Mouse (Mus musculus): Measurements from ENCODE around the gene Rbm4b. TPM values are rescaled to one million over a fixed set of nuclear protein-coding genes. Genes with fewer than 3 reads are reported as not detected.
"Not testable (repeated sequence)": the region's sequence is repeated elsewhere in the genome, so short reads cannot be mapped to it uniquely, and the experiment has no call there.

The Rbm4b gene
- total RNA-seq, 4 experiments from 2014 or later, result 14.3 to 16.5 (median 16.1) TPM

- peak; percentile 98 for DNase-seq
These were observed 55.0 kb downstream of the Rbm4b start, which contains the start of the genes Gm21992 and Rbm14 for GRCm38 (mm10) chr19:4811063-4811908. Gm21992 (minus strand) TSS chr19:4811612. Rbm14 (minus strand) TSS chr19:4811634.

- no peak for DNase-seq
These were observed 55.6 kb downstream of the Rbm4b start for GRCm38 (mm10) chr19:4811909-4812242.

GRCm38 (mm10) chr19:4812334-4812949, 56.1 kb downstream of the Rbm4b start:
- DNase-seq, result not testable (repeated sequence)

GRCm38 (mm10) chr19:4813015-4813414, 56.7 kb downstream of the Rbm4b start:
- no peak for DNase-seq

Other genes starting within 250 kb of the Rbm4b start
- 100 to 1,000 TPM; 351 to 737 (median 517) TPM for gene Pcx, start 246.0 kb upstream of the Rbm4b start, total RNA-seq (2022)
- gene Lrfn4, start 140.8 kb upstream of the Rbm4b start, total RNA-seq (2022), result 1 to 10 TPM; 3.9 to 9.3 (median 6.5) TPM
- gene Rce1, start 130.9 kb upstream of the Rbm4b start, total RNA-seq (2022), result 10 to 100 TPM; 34.0 to 47.7 (median 38.9) TPM
- 1 to 10 TPM in 1 of 4 experiments, under 1 TPM in 2, not detected in 1; 0.67 to 1.0 (median 0.94) TPM for gene Gm960, start 57.8 kb upstream of the Rbm4b start, total RNA-seq (2022)
- gene Sptbn2, start 45.3 kb upstream of the Rbm4b start, total RNA-seq (2022), result 1 to 10 TPM in 3 of 4 experiments, under 1 TPM in 1; 0.99 to 3.5 (median 1.6) TPM
- 10 to 100 TPM; 54.0 to 83.2 (median 62.0) TPM for gene Rbm4, start 37.4 kb downstream of the Rbm4b start, total RNA-seq (2022)
- gene Gm21992, start 55.1 kb downstream of the Rbm4b start, total RNA-seq (2022), result 10 to 100 TPM; 20.7 to 31.8 (median 24.4) TPM
- 10 to 100 TPM; 43.7 to 64.6 (median 53.9) TPM for gene Rbm14, start 55.1 kb downstream of the Rbm4b start, total RNA-seq (2022)
- gene Ccs, start 82.8 kb downstream of the Rbm4b start, total RNA-seq (2022), result 100 to 1,000 TPM; 101 to 198 (median 175) TPM
- under 1 TPM; 0.15 to 0.59 (median 0.29) TPM for gene Ccdc87, start 82.9 kb downstream of the Rbm4b start, total RNA-seq (2022)
- gene Ctsf, start 98.6 kb downstream of the Rbm4b start, total RNA-seq (2022), result 100 to 1,000 TPM; 412 to 672 (median 540) TPM
- gene Actn3, start 121.4 kb downstream of the Rbm4b start, total RNA-seq (2022), result 1 to 10 TPM in 1 of 4 experiments, under 1 TPM in 3; 0.46 to 1.5 (median 0.75) TPM
- 10 to 100 TPM; 26.3 to 35.8 (median 29.2) TPM for gene Zdhhc24, start 122.2 kb downstream of the Rbm4b start, total RNA-seq (2022)
- gene Bbs1, start 150.1 kb downstream of the Rbm4b start, total RNA-seq (2022), result 10 to 100 TPM in 2 of 4 experiments, 1 to 10 TPM in 2; 6.9 to 23.3 (median 12.5) TPM
- gene Dpp3, start 171.8 kb downstream of the Rbm4b start, total RNA-seq (2022), result 100 to 1,000 TPM; 110 to 141 (median 132) TPM
- gene Peli3, start 186.6 kb downstream of the Rbm4b start, total RNA-seq (2022), result 10 to 100 TPM; 10.9 to 19.5 (median 15.2) TPM
- 10 to 100 TPM; 44.6 to 56.9 (median 53.6) TPM for gene Mrpl11, start 205.7 kb downstream of the Rbm4b start, total RNA-seq (2022)
- gene Npas4, start 233.8 kb downstream of the Rbm4b start, total RNA-seq (2022), result under 1 TPM; 0.17 to 0.43 (median 0.32) TPM

All from adrenal gland, adult 8-10 months (tissue).